Mouse (Mus musculus): Measurements from ENCODE around the gene Pmf1. TPM values are rescaled to one million over a fixed set of nuclear protein-coding genes. Genes with fewer than 3 reads are reported as not detected.
"Not testable (repeated sequence)": the region's sequence is repeated elsewhere in the genome, so short reads cannot be mapped to it uniquely, and the experiment has no call there.

Pmf1 gene
- polyA plus RNA-seq, 1 experiment from 2014 or later = 177 TPM

DNA sequence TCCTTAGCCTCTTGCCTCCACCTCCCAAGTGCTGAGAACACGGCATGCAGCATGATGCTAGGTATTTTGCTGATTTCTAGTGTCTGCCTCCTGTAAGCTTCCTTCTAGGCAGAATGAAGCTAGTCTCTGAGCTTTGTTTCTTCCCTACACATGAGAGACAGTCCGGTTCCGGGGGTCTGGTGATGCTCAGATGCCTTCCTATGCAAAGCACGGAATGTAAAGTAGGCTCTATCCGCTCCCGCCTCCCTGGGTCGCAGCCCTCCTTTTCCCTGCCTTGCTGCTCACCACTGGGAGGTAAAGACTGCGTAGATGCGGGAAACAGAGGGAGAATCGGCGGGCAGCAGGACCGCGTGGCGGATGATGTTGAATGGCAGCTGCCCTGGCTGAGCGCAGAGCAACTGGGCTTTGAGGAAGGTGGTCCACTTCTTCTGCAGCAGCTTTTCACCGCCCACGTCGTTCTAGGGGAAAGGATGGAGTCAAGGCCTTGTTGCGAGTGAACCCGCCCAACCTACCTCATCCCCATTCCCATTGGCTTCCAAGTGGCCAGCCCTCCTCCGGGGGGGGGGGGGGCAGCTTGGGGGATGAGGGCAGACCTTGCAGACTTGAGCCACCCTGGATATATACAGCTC lies 39.4 kb upstream of the Pmf1 start:
- DNase-seq (ENCODE audit: extremely low spot score, low spot score) = peak; percentile 66
- H3K27ac ChIP-seq = peak overlapping the region; percentile 82
- H3K36me3 ChIP-seq (replicated peaks) = no peaks in the 10 kb centered on the region
- WGBS = 6% methylated on average over 21 of the region's 21 CpGs
- no peaks in the 10 kb centered on the region for H3K9me3 ChIP-seq
- H3K27me3 ChIP-seq (ENCODE audit: poor library complexity, severe bottlenecking) = peaks cover 60% of the 10 kb centered on the region
- H3K4me1 ChIP-seq = peaks cover 36% of the 10 kb centered on the region
- peak overlapping the region; percentile 48 for H3K4me3 ChIP-seq

GRCm38 (mm10) chr3:88448443-88448842 lies 38.3 kb upstream of the Pmf1 start:
- Histone ChIP-seq H3K27me3 (ENCODE audit: poor library complexity, severe bottlenecking) (peaks cover 57% of the 10 kb centered on the region), H3K9me3 (no peaks in the 10 kb centered on the region), H3K4me1 (peaks cover 36% of the 10 kb centered on the region), H3K4me3 (no peak overlapping the region), H3K36me3 (replicated peaks) (no peaks in the 10 kb centered on the region), H3K27ac (no peak overlapping the region)
- DNase-seq (ENCODE audit: extremely low spot score, low spot score) = no peak
- 94% methylated on average over 8 of the region's 8 CpGs for WGBS

DNA sequence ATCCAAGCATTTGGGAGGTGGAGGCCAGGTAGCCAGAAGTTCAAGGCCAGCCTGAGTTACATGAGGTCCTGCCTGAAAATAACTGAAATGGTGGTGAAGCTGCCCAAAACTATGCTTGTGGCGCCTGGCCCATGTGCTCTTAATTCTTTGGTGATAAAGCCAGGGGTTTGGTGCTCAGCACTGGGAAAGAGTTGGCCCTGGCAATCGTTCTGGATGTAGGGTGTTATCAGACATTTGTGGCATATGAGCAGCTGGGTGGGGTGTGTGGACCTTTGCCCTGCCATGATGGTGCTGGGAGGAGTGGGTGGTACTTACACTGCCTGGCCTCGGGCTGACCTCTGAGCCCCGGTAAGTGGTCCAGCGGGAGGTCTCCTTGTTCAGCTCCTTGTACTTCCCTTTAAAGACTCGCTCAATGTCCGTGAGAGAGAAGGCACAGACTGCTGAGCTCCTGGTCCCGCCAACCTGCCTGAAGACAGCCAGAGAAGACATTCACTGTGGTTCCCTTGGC lies 37.6 kb upstream of the Pmf1 start:
- no peaks in the 10 kb centered on the region for H3K9me3 ChIP-seq
- H3K27me3 ChIP-seq (ENCODE audit: poor library complexity, severe bottlenecking) = peaks cover 55% of the 10 kb centered on the region
- H3K4me1 ChIP-seq = peaks cover 30% of the 10 kb centered on the region
- H3K36me3 ChIP-seq (replicated peaks) = no peaks in the 10 kb centered on the region
- no peak overlapping the region for H3K4me3 ChIP-seq
- 64% methylated on average over 8 of the region's 8 CpGs for WGBS
- no peak for DNase-seq (ENCODE audit: extremely low spot score, low spot score)
- no peak overlapping the region for H3K27ac ChIP-seq

- no peak overlapping the region for H3K27ac ChIP-seq
- H3K9me3 ChIP-seq = no peaks in the 10 kb centered on the region
- H3K27me3 ChIP-seq (ENCODE audit: poor library complexity, severe bottlenecking) = peaks cover 52% of the 10 kb centered on the region
- H3K4me1 ChIP-seq = peaks cover 30% of the 10 kb centered on the region
- no peak for DNase-seq (ENCODE audit: extremely low spot score, low spot score)
- WGBS = 84% methylated on average over 8 of the region's 8 CpGs
- no peaks in the 10 kb centered on the region for H3K36me3 ChIP-seq (replicated peaks)
- no peak overlapping the region for H3K4me3 ChIP-seq
Measured at GRCm38 (mm10) chr3:88446471-88447123, 36.5 kb upstream of the Pmf1 start.

DNA sequence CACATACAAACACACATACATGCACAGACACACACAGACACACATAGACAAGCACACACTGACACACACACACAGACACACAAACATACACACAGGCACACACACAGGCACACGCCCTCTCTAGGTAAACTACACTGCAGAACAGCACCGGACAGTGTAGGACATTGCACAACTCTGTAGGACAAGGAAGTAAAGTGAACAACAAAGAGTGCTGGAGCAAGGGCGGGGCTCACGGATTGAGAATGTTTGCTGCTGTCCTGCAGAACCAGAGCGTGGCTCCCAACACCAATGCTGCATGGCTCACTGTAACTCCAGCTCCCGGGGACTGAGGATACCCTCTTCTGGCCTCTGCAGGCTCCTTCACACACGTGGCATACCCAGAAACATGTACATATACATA lies 32.8 kb upstream of the Pmf1 start:
- WGBS = 83% methylated on average over 7 of the region's 7 CpGs
- Histone ChIP-seq H3K27me3 (ENCODE audit: poor library complexity, severe bottlenecking) (peaks cover 48% of the 10 kb centered on the region), H3K27ac (no peak overlapping the region), H3K9me3 (no peaks in the 10 kb centered on the region), H3K4me1 (peaks cover 35% of the 10 kb centered on the region), H3K36me3 (replicated peaks) (0 out of 2 replicates have a peak, but pooled peaks cover 4% of the 10 kb centered on the region), H3K4me3 (no peak overlapping the region)
- no peak for DNase-seq (ENCODE audit: extremely low spot score, low spot score)

- H3K4me1 ChIP-seq = peaks cover 37% of the 10 kb centered on the region
- DNase-seq (ENCODE audit: extremely low spot score, low spot score) = no peak
- H3K4me3 ChIP-seq = no peak overlapping the region
- H3K9me3 ChIP-seq = no peaks in the 10 kb centered on the region
- 85% methylated on average over 12 of the region's 12 CpGs for WGBS
- H3K27ac ChIP-seq = no peak overlapping the region
- peaks cover 44% of the 10 kb centered on the region for H3K27me3 ChIP-seq (ENCODE audit: poor library complexity, severe bottlenecking)
- H3K36me3 ChIP-seq (replicated peaks) = 0 out of 2 replicates have a peak, but pooled peaks cover 8% of the 10 kb centered on the region
Measured at GRCm38 (mm10) chr3:88442488-88442887, 32.4 kb upstream of the Pmf1 start.

GRCm38 (mm10) chr3:88440500-88441381 lies 30.6 kb upstream of the Pmf1 start:
- Histone ChIP-seq H3K4me3 (peak overlapping the region; percentile 26; the same call in 1 of the 2 replicates), H3K36me3 (replicated peaks) (0 out of 2 replicates have a peak, but pooled peaks cover 8% of the 10 kb centered on the region), H3K27me3 (ENCODE audit: poor library complexity, severe bottlenecking) (peaks cover 44% of the 10 kb centered on the region), H3K9me3 (no peaks in the 10 kb centered on the region), H3K4me1 (peaks cover 51% of the 10 kb centered on the region), H3K27ac (0 out of 2 replicates have a peak overlapping the region, but pooled peaks have one; percentile 15)
- WGBS = 31% methylated on average over 27 of the region's 27 CpGs
- DNase-seq (ENCODE audit: extremely low spot score, low spot score) = no peak

DNA sequence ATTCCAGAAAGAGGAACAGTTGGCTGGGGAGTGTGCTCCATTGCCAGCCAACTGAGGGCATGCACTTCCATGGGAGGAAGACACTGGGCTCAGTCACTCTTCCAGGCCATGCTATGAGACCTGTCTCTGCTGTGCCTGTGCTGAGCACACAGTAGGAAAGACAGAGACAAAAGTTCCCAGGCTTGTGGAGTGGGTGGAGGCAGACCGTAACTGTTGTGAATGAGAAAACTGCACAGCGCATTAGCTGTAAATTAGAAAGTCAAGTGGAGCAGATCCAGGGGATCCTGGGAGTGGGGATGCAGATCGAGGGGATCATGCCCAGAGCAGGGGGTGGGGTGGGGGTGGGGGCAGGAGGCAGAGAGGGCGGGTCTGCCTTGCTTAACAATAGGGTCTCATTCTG lies 29.5 kb upstream of the Pmf1 start:
- no peak overlapping the region for H3K27ac ChIP-seq
- no peaks in the 10 kb centered on the region for H3K9me3 ChIP-seq
- peaks cover 51% of the 10 kb centered on the region for H3K4me1 ChIP-seq
- H3K36me3 ChIP-seq (replicated peaks) = 0 out of 2 replicates have a peak, but pooled peaks cover 8% of the 10 kb centered on the region
- H3K4me3 ChIP-seq = no peak overlapping the region
- DNase-seq (ENCODE audit: extremely low spot score, low spot score) = no peak
- H3K27me3 ChIP-seq (ENCODE audit: poor library complexity, severe bottlenecking) = peaks cover 44% of the 10 kb centered on the region
- 55% methylated on average over 4 of the region's 4 CpGs for WGBS

DNA sequence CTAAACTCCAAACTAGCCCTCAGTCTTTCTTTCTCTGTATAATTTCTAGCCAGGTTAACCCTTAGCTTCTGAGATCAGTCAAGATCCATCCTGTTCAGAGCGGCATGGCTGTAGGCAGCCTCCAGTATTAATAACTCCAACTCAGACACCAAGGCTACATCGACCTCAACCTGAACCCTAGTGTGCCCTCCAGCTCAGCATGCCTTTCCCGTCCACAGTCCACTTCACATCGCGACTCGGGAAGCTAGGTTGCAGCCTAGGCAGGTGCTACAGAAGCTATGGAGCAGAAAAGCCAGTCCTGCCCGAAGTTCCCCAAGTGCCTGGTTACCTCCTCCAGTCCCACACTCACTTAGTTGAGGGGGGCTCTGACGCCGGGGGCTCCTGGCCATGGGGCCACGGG lies 27.3 kb upstream of the Pmf1 start:
- Histone ChIP-seq H3K9me3 (no peaks in the 10 kb centered on the region), H3K36me3 (replicated peaks) (0 out of 2 replicates have a peak, but pooled peaks cover 8% of the 10 kb centered on the region), H3K27me3 (ENCODE audit: poor library complexity, severe bottlenecking) (peaks cover 39% of the 10 kb centered on the region), H3K4me3 (peak overlapping the region; percentile 45), H3K27ac (peak overlapping the region; percentile 81), H3K4me1 (peaks cover 51% of the 10 kb centered on the region)
- 77% methylated on average over 10 of the region's 10 CpGs for WGBS
- no peak for DNase-seq (ENCODE audit: extremely low spot score, low spot score)

- Histone ChIP-seq H3K27me3 (ENCODE audit: poor library complexity, severe bottlenecking) (peaks cover 33% of the 10 kb centered on the region), H3K4me1 (peaks cover 51% of the 10 kb centered on the region), H3K4me3 (peak overlapping the region; percentile 45), H3K27ac (peak overlapping the region; percentile 81), H3K9me3 (no peaks in the 10 kb centered on the region), H3K36me3 (replicated peaks) (0 out of 2 replicates have a peak, but pooled peaks cover 8% of the 10 kb centered on the region)
- DNase-seq (ENCODE audit: extremely low spot score, low spot score) = peak; percentile 79
- 10% methylated on average over 29 of the region's 29 CpGs for WGBS
Measured at GRCm38 (mm10) chr3:88436395-88437201, 26.5 kb upstream of the Pmf1 start.

GRCm38 (mm10) chr3:88435515-88435914 lies 25.4 kb upstream of the Pmf1 start:
- H3K36me3 ChIP-seq (replicated peaks) = 0 out of 2 replicates have a peak, but pooled peaks cover 8% of the 10 kb centered on the region
- H3K27ac ChIP-seq = no peak overlapping the region
- WGBS = 75% methylated on average over 10 of the region's 10 CpGs

GRCm38 (mm10) chr3:88428639-88429038 lies 18.5 kb upstream of the Pmf1 start:
- H3K36me3 ChIP-seq (replicated peaks); H3K27me3 ChIP-seq (ENCODE audit: poor library complexity, severe bottlenecking); H3K27ac ChIP-seq; H3K9me3 ChIP-seq; DNase-seq (ENCODE audit: extremely low spot score, low spot score); H3K4me3 ChIP-seq: not testable (repeated sequence)
- 80% methylated on average over 8 of the region's 8 CpGs for WGBS
- peaks cover 19% of the 10 kb centered on the region for H3K4me1 ChIP-seq

More at GRCm38 (mm10) chr3:88435515-88435914, 25.4 kb upstream of the Pmf1 start:
- DNase-seq (ENCODE audit: extremely low spot score, low spot score) = no peak
- H3K9me3 ChIP-seq = no peaks in the 10 kb centered on the region
- H3K4me3 ChIP-seq = no peak overlapping the region
- H3K27me3 ChIP-seq (ENCODE audit: poor library complexity, severe bottlenecking) = peaks cover 23% of the 10 kb centered on the region
- peaks cover 44% of the 10 kb centered on the region for H3K4me1 ChIP-seq

Measured in forebrain, embryonic 10.5 days (tissue).